Mouse (Mus musculus) urinary bladder, adult 2 months (tissue): ENCODE measurements around the gene Hsd17b10. TPM values are rescaled to one million over a fixed set of nuclear protein-coding genes. Genes with fewer than 3 reads are reported as not detected.
A peak's percentile ranks its signal among the peaks of the same experiment; 100 is the strongest.

ENCODE experiments used
- DNase-seq: peaks from one replicate; pipeline ENCODE4 v3.0.0; 2022; ENCODE audit warnings: low spot score
- polyA plus RNA-seq: library from polyadenylated mRNA; depleted of rRNA; stranded (reverse); fragments of >200 nt; gene quantifications from 2 replicates; pipeline ENCODE4 v1.2.3, GENCODE M21; 2012; rRNA removed

Gene Hsd17b10
- polyA plus RNA-seq: 61.2 and 72.5 TPM in 2 replicates

DNA sequence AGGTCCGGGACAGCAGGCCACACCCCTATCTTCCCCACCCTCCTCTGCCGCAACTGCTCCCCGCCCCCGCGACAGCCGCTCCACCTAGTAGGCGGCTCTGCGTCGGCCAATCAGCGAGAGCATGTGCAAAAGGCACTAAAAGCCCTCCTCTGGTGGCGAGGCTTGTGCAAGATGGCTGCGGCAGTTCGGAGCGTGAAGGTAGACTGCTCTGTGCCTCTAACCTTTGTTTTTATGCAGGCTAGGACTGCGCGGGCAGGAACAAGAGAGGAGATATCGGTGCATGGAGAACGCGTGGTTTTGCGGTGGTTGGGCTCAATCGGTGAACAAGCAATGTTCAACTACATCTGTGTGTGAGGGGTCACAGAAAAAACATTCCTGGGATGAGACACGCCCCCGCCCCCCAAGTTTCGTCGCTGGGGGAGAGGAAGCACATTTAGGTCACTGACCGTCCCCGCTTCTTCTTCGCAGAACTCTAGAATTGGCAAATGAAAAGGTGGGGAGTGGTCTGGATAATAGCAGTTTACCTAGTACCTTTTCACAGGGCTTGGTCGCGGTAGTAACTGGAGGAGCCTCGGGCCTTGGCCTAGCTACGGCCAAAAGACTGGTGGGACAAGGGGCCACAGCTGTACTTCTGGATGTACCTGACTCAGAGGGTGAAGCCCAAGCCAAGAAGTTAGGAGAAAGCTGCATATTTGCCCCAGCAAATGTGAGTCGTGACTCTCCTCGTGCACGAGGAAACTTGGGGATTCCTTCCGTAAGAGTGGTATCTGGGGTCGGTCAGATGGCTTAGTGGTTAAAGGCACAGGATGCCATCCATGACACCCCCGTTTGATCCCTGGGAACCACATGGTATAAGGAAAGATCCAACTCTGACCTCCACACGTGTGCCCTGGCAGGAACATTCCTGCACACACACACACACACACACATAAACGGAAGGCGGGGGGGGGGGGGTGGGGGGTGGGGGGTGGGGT, at the start of gene Hsd17b10:
TSS of gene Hsd17b10 (plus strand) at position 109 of the 974 bp plus-strand sequence.
- peak; percentile 55 for DNase-seq

GRCm38 (mm10) chrX:151999006-151999710, 2.5 kb upstream of the Hsd17b10 start:
- no peak for DNase-seq

- no peak for DNase-seq
Measured at GRCm38 (mm10) chrX:152001182-152001684, 412 bp upstream of the Hsd17b10 start.

DNA sequence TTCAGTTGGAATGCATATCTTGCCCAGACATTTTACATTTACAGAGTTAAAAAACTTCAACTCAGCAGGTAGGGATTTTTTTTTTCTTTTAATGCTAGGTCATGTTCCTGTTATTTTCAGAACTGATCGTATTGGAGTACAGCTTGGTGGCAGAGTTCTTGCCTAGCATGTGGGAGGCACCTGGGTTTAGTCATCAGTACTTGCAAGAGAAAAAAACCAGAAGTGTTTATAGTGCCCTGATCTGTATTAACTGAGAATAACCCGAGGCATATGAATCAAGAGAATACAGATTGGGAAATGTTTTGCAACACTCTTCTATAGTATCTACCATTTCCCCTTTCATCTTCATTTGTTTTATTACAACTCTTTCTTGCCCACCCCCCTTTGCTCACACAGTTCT, 1.2 kb downstream of the Hsd17b10 start:
- DNase-seq: no peak

GRCm38 (mm10) chrX:152007863-152008262, 6.2 kb downstream of the Hsd17b10 start:
- no peak for DNase-seq

DNA sequence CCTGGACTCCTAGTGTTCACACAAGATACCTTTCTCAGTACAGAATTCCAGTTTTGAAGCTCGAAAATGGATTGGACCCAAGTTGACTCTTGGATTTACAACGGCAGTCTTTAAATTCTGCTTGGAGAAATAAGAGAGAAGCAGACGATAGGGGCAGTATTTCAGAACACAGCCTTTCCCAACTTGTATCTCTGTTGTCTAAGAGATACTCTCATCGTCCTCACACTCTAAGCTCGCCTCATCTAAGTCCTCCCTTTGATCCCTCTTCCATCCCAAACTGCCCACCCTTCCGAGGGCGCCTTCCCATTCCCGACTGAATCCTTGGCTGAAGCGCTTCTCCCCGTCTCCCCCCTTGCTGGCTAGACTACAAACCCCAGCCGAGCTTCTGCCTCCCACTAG, 14.1 kb downstream of the Hsd17b10 start:
- no peak for DNase-seq

DNA sequence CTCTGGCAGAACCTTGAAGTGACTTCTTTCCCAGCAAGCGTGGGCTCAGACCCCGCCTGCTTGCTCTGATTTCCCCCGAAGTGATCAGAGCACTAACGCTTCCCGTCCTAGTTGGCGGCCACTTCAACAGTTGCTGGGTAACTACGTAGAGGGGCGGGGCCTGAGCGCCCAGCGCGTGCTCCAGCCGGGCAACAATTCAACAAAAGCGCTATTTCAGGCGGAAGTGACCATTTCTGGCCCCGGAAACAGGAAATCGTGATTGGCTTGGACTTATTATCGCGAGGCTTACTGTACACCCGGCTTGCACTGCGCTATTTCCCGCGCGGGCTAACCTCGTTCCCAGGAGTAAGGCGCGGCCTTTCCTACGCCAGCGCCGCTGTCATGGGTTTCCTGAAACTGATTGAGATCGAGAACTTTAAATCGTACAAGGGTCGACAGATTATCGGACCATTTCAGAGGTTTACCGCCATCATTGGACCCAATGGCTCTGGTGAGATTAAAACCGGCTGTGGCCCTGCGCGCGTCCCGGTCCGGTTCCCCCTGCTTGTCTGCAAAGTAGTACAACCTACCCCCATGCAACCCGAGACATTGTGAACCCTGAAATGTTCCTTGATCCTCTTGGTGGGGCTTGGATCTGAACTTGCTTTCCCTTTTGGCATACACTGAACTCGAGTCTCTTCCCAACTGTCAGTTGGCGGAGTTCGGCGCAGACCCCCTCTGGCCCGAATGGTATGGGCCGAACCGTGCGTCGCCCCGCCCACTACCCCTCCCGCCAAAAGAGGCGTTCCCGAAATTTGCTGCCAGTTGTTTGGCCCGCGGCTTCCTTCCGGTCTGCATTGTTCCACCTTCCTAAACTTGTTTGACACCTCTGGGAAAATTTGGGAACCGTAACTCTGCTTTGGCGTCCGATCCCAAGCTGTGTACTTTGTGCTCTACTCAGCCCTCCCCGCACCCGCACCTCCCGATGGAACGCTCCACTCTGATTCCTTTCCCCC, 14.8 kb downstream of the Hsd17b10 start, which contains the start of the genes Ribc1 and Smc1a:
TSS of gene Ribc1 (minus strand) at position 145 of the 995 bp plus-strand sequence.
TSS of gene Smc1a (plus strand) at position 278 of the 995 bp plus-strand sequence.
- DNase-seq: peak; percentile 60

DNA sequence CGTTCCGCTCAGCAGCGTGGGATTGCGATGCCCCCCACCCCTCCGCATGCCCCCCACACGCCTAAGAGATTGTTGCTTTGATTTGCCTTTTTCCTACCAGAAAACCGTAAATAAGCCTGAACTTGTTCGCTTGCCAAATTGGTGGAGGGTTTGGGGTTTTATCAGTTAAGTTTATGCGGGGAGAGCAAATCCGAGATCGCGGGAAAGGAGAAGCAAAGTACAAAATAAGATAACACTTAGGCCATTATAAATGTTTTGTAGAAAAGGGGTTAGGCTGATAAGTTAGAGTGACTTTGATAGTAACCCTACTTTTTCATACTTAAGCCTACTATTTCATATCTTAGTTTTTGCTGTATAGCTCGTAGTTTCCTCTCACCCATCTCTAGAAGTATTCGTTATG, 15.5 kb downstream of the Hsd17b10 start:
- no peak for DNase-seq

DNA sequence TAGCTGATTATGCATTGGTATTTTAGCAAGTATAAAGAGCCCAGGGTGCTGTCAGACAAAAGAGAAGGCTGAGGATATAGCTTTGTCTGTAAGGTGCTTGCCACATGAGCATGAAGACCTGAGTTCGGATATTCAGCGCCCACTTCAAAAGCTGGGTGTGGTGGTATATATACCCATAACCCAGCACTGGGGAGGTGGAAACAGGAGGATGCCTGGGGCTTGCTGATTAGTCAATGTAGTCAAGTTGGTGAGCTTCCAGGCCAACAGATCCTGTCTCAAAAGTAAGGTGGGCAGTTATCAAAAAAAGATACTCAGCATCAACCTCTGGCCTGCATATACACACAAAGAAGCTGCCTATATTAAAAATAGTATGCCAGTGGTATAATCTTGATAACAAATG, 17.6 kb downstream of the Hsd17b10 start:
- no peak for DNase-seq

DNA sequence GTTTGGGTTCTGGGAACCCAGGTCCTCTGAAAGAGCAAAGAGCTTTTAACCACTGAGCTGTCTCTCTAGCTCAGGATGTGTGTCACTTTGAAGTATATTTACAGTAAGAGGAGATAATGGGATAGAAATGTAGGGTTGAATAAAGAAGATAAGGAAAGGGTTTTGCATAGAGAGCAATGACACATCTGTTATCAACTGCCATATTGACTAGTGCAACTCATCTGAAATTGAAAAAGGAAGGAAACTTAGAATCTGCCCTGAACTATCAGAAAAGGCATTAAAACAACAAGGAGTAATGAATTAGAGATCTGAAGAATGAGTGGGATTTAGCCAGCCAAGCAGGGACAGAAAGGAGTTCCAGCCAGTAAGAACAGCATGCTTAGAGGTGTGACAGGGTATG, 38.2 kb downstream of the Hsd17b10 start:
- no peak for DNase-seq

DNA sequence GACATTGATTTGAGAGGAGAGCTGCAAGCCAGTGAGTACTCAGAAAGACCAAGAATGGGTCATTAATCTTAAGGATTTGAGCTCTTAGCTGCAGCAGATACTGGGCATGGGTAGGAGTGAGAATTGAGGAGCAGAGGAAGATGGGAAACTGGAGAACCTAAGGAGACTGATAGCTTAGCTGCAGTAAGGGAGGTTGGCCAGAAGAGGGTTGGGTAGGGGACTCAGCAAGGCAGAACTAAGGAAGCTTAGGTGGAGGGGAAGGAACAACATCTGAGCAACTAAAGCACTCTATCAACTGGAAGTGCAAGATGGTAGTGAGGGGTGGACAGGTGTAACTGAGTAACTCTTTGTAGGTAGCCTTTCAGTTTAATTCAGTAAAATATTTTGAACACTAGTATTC, 45.6 kb downstream of the Hsd17b10 start:
- DNase-seq: no peak

- no peak for DNase-seq
Measured at GRCm38 (mm10) chrX:152052546-152052945, 50.9 kb downstream of the Hsd17b10 start.

Other genes starting within 250 kb of the Hsd17b10 start
- gene Huwe1, start 201.0 kb upstream of the Hsd17b10 start, polyA plus RNA-seq: 67.9 and 77.9 TPM in 2 replicates
- gene Ribc1, start 14.4 kb downstream of the Hsd17b10 start, polyA plus RNA-seq: 0.54 and 1.0 TPM in 2 replicates
- 40.7 and 48.5 TPM in 2 replicates for gene Smc1a, start 14.6 kb downstream of the Hsd17b10 start, polyA plus RNA-seq
- 8.3 and 10.7 TPM in 2 replicates for gene Iqsec2, start 142.4 kb downstream of the Hsd17b10 start, polyA plus RNA-seq
- gene Kdm5c, start 231.2 kb downstream of the Hsd17b10 start, polyA plus RNA-seq: 29.3 and 35.1 TPM in 2 replicates